Mouse (Mus musculus) midbrain, embryonic 14.5 days (tissue): Measurements from ENCODE around the gene Fhl3. TPM values are rescaled to one million over a fixed set of nuclear protein-coding genes. Genes with fewer than 3 reads are reported as not detected.
"Not testable (repeated sequence)": the region's sequence is repeated elsewhere in the genome, so short reads cannot be mapped to it uniquely, and the experiment has no call there.

Experiments used
- ATAC-seq: fragments of 200-750 bp; cut with Nextera tagmentation; 2 replicates; pipeline ENCODE4 v1.8.0; 2017; ENCODE audit warnings: moderate number of reproducible peaks, moderate library complexity; ENCODE audit not compliant: low FRiP score, low TSS enrichment
- DNase-seq: peaks from one replicate; pipeline ENCODE4 v3.0.0-alpha.2; 2015
- H3K27ac ChIP-seq: fragments of 300-500 bp; sonication (generic); replicated peaks from 2 replicates; pipeline ENCODE4 v1.5.1; 2014; ENCODE audit warnings: mild to moderate bottlenecking, low read depth, low read length, moderate library complexity
- H3K27me3 ChIP-seq: fragments of 300-500 bp; sonication (generic); 2 replicates; pipeline ENCODE4 v1.6.1; 2014; ENCODE audit warnings: low read length, control low read depth, mixed read lengths; ENCODE audit not compliant: control insufficient read depth, insufficient read depth
- H3K36me3 ChIP-seq: fragments of 300-500 bp; sonication (generic); 2 replicates; pipeline ENCODE4 v1.6.1; 2014; ENCODE audit warnings: low read length, control low read depth; ENCODE audit not compliant: control insufficient read depth, insufficient read depth
- H3K4me1 ChIP-seq: fragments of 300-500 bp; sonication (generic); 2 replicates; pipeline ENCODE4 v1.6.1; 2014; ENCODE audit warnings: mild to moderate bottlenecking, antibody characterized with exemption, low read length, control low read depth; ENCODE audit not compliant: control insufficient read depth, insufficient read depth
- H3K4me2 ChIP-seq: fragments of 300-500 bp; sonication (generic); 2 replicates; pipeline ENCODE4 v1.6.1; 2014; ENCODE audit warnings: mild to moderate bottlenecking, low read length, moderate library complexity
- H3K4me3 ChIP-seq: fragments of 300-500 bp; sonication (generic); replicated peaks from 2 replicates; pipeline ENCODE4 v1.5.1; 2014; ENCODE audit warnings: low read depth, low read length
- H3K9ac ChIP-seq: fragments of 300-500 bp; sonication (generic); replicated peaks from 2 replicates; pipeline ENCODE4 v1.6.1; 2014; ENCODE audit warnings: mild to moderate bottlenecking, low read length, moderate library complexity
- H3K9me3 ChIP-seq: fragments of 300-500 bp; sonication (generic); 2 replicates; pipeline ENCODE4 v1.6.1; 2016; ENCODE audit warnings: low read length, control low read depth, mixed read lengths; ENCODE audit not compliant: control insufficient read depth
- WGBS: fragments of 180-500 bp; shearing (Covaris S2); extraction: QIAGEN DNeasy Blood & Tissue Kit; methylation state at CpG from one replicate; pipeline ENCODE4 v1.1.7; 2014; 5-methylcytosine and 5-hydroxymethylcytosine counted together
- polyA plus RNA-seq: library from polyadenylated mRNA; unstranded; fragments of >200 nt; fragmentation: Nextera tagmentation; extraction: Ambion mirVana; gene quantifications from 2 replicates; pipeline ENCODE4 v1.2.1, GENCODE M21; 2014

Gene Fhl3
- polyA plus RNA-seq, 1 experiment from 2014 or later = 1.8 TPM

- H3K9ac ChIP-seq = 0 out of 2 replicates have a peak overlapping the region, but pooled peaks have one; percentile 12
- H3K27ac ChIP-seq = peak overlapping the region; percentile 41
- WGBS = 4% methylated on average over 6 of the region's 6 CpGs
- H3K27me3 ChIP-seq = peaks cover 8% of the 10 kb centered on the region; the same call in 1 of the 2 replicates
- DNase-seq (peak; percentile 19), ATAC-seq (no peak)
- H3K4me3 ChIP-seq = no peak overlapping the region
- peaks cover 24% of the 10 kb centered on the region for H3K4me1 ChIP-seq
- peak overlapping the region; percentile 24; the same call in 1 of the 2 replicates for H3K4me2 ChIP-seq
- H3K36me3 ChIP-seq = no peaks in the 10 kb centered on the region
- no peaks in the 10 kb centered on the region for H3K9me3 ChIP-seq
Observed at GRCm38 (mm10) chr4:124703881-124704796, 3.6 kb downstream of the Fhl3 start.

GRCm38 (mm10) chr4:124704797-124705474, 4.4 kb downstream of the Fhl3 start:
- 0 out of 2 replicates have a peak overlapping the region, but pooled peaks have one; percentile 24 for H3K4me2 ChIP-seq
- no peaks in the 10 kb centered on the region for H3K9me3 ChIP-seq
- WGBS = 22% methylated on average over 11 of the region's 11 CpGs
- peak overlapping the region; percentile 41 for H3K27ac ChIP-seq
- no peaks in the 10 kb centered on the region for H3K36me3 ChIP-seq
- no peak overlapping the region for H3K4me3 ChIP-seq
- no peak overlapping the region for H3K9ac ChIP-seq
- no peak for ATAC-seq
- H3K4me1 ChIP-seq = peaks cover 25% of the 10 kb centered on the region
- peaks cover 16% of the 10 kb centered on the region for H3K27me3 ChIP-seq
- peak; percentile 33 for DNase-seq

GRCm38 (mm10) chr4:124705661-124706269, 5.3 kb downstream of the Fhl3 start:
- no peak overlapping the region for H3K9ac ChIP-seq
- no peaks in the 10 kb centered on the region for H3K36me3 ChIP-seq
- peaks cover 23% of the 10 kb centered on the region for H3K4me1 ChIP-seq
- DNase-seq (no peak), ATAC-seq (no peak)
- 91% methylated on average over 23 of the region's 23 CpGs for WGBS
- peaks cover 19% of the 10 kb centered on the region for H3K27me3 ChIP-seq
- H3K9me3 ChIP-seq = no peaks in the 10 kb centered on the region
- H3K4me2 ChIP-seq = no peak overlapping the region
- no peak overlapping the region for H3K4me3 ChIP-seq
- no peak overlapping the region for H3K27ac ChIP-seq

GRCm38 (mm10) chr4:124707381-124708199, 7.1 kb downstream of the Fhl3 start:
- not testable (repeated sequence) for DNase-seq, ATAC-seq, H3K9ac ChIP-seq, H3K27ac ChIP-seq, H3K4me2 ChIP-seq, H3K9me3 ChIP-seq, H3K4me3 ChIP-seq, H3K36me3 ChIP-seq
- 90% methylated on average over 25 of the region's 25 CpGs for WGBS
- Histone ChIP-seq H3K27me3 (peaks cover 15% of the 10 kb centered on the region), H3K4me1 (peaks cover 15% of the 10 kb centered on the region)

GRCm38 (mm10) chr4:124708200-124708517, 7.7 kb downstream of the Fhl3 start:
- H3K27me3 ChIP-seq = peaks cover 15% of the 10 kb centered on the region
- not testable (repeated sequence) for H3K4me2 ChIP-seq, DNase-seq, H3K27ac ChIP-seq, H3K4me3 ChIP-seq, ATAC-seq, H3K9ac ChIP-seq, H3K9me3 ChIP-seq, H3K36me3 ChIP-seq
- H3K4me1 ChIP-seq = peaks cover 15% of the 10 kb centered on the region
- 7% methylated on average over 1 of the region's 1 CpGs for WGBS

GRCm38 (mm10) chr4:124708518-124709477, 8.3 kb downstream of the Fhl3 start:
- no peaks in the 10 kb centered on the region for H3K36me3 ChIP-seq
- H3K4me1 ChIP-seq = peaks cover 15% of the 10 kb centered on the region
- H3K9ac ChIP-seq = 0 out of 2 replicates have a peak overlapping the region, but pooled peaks have one; percentile 25
- H3K4me2 ChIP-seq = peak overlapping the region; percentile 47
- no peaks in the 10 kb centered on the region for H3K9me3 ChIP-seq
- H3K27me3 ChIP-seq = peaks cover 15% of the 10 kb centered on the region
- DNase-seq (peak; percentile 72), ATAC-seq (no peak; the same call in 1 of the 2 replicates)
- WGBS = 3% methylated on average over 41 of the region's 41 CpGs
- H3K27ac ChIP-seq = no peak overlapping the region
- peak overlapping the region; percentile 21 for H3K4me3 ChIP-seq

GRCm38 (mm10) chr4:124709961-124710446, 9.5 kb downstream of the Fhl3 start:
- H3K36me3 ChIP-seq = no peaks in the 10 kb centered on the region
- peak overlapping the region; percentile 42 for H3K4me2 ChIP-seq
- no peak for ATAC-seq
- H3K9me3 ChIP-seq = no peaks in the 10 kb centered on the region
- no peak overlapping the region for H3K4me3 ChIP-seq
- 0 out of 2 replicates have a peak, but pooled peaks cover 9% of the 10 kb centered on the region for H3K4me1 ChIP-seq
- H3K9ac ChIP-seq = no peak overlapping the region
- H3K27me3 ChIP-seq = peaks cover 15% of the 10 kb centered on the region
- peak; percentile 31 for DNase-seq
- no peak overlapping the region for H3K27ac ChIP-seq
- 4% methylated on average over 18 of the region's 18 CpGs for WGBS
